Mouse (Mus musculus) hindbrain, embryonic 13.5 days (tissue): ENCODE measurements around the gene Krtcap2. TPM values are rescaled to one million over a fixed set of nuclear protein-coding genes. Genes with fewer than 3 reads are reported as not detected.

Source experiments
- ATAC-seq: fragments of 200-750 bp; cut with Nextera tagmentation; 2 replicates; pipeline ENCODE4 v1.8.0; 2017; ENCODE audit warnings: moderate TSS enrichment; ENCODE audit not compliant: low FRiP score
- H3K27ac ChIP-seq: fragments of 300-500 bp; sonication (generic); 2 replicates; pipeline ENCODE4 v1.5.1; 2015; ENCODE audit warnings: inconsistent platforms, mild to moderate bottlenecking, moderate library complexity
- H3K27me3 ChIP-seq: fragments of 300-500 bp; sonication (generic); 2 replicates; pipeline ENCODE4 v1.6.1; 2015; ENCODE audit warnings: mild to moderate bottlenecking, inconsistent platforms
- H3K36me3 ChIP-seq: fragments of 300-500 bp; sonication (generic); 2 replicates; pipeline ENCODE4 v1.6.1; 2015; ENCODE audit warnings: mild to moderate bottlenecking, inconsistent platforms
- H3K4me1 ChIP-seq: fragments of 300-500 bp; sonication (generic); replicated peaks from 2 replicates; pipeline ENCODE4 v1.6.1; 2015; ENCODE audit warnings: inconsistent platforms
- H3K4me2 ChIP-seq: fragments of 300-500 bp; sonication (generic); 2 replicates; pipeline ENCODE4 v1.6.1; 2015; ENCODE audit warnings: inconsistent platforms, mild to moderate bottlenecking, moderate library complexity
- H3K4me3 ChIP-seq: fragments of 300-500 bp; sonication (generic); 2 replicates; pipeline ENCODE4 v1.5.1; 2015; ENCODE audit warnings: mild to moderate bottlenecking, inconsistent platforms
- H3K9ac ChIP-seq: fragments of 300-500 bp; sonication (generic); 2 replicates; pipeline ENCODE4 v1.6.1; 2015; ENCODE audit warnings: mild to moderate bottlenecking, inconsistent platforms
- H3K9me3 ChIP-seq: fragments of 300-500 bp; sonication (generic); 2 replicates; pipeline ENCODE4 v1.6.1; 2016; ENCODE audit warnings: inconsistent platforms
- WGBS: fragments of 180-500 bp; shearing (Covaris S2); methylation state at CpG from one replicate; pipeline ENCODE4 v1.1.7; 2015; 5-methylcytosine and 5-hydroxymethylcytosine counted together
- microRNA counts: library from miRNA; unstranded; fragments of <30 nt; microRNA quantifications from one replicate; lab custom pipeline; 2016
- microRNA-seq: library from miRNA; unstranded; fragments of <30 nt; microRNA quantifications from one replicate; pipeline ENCODE4, GENCODE M21; 2016
- polyA plus RNA-seq: library from polyadenylated mRNA; unstranded; fragments of >200 nt; fragmentation: Nextera tagmentation; extraction: Ambion mirVana; gene quantifications from 2 replicates; pipeline ENCODE4 v1.2.1, GENCODE M21; 2015

The Krtcap2 gene
- polyA plus RNA-seq, 1 experiment from 2014 or later: 209 TPM

DNA sequence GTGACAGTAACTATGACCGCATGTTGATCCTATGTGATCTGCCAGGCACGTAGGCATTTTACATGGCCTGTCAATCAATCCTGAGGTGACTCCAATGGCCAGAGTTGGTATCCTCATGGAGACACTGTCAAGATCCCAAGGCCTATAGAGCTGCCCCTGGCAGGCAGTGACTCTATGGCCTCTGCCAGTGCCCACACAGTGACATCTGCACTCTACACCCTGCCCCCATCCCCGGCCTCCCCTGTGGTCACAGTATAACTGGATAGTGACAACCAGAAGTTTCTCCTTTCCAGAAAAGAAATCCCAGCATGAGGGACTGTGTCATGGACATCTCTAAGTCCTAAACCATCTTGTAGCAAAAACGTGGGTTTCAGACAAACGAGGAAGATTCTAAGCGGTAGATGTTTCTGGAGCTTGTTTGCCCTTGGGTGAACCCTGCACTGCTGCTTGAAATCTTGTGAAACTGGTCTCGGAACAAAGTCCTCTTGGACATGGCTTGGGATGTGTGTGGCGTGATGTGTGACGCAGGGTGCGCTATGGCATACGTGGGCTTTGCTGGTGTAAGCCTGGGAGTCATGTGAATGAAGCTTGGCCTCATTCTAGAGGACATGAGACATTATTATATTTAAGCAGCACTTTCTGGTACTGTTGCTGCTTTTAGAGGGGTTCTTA lies 47.6 kb downstream of the Krtcap2 start:
- Histone ChIP-seq H3K27ac (no peak overlapping the region), H3K9me3 (no peaks in the 10 kb centered on the region), H3K36me3 (no peaks in the 10 kb centered on the region), H3K27me3 (0 out of 2 replicates have a peak, but pooled peaks cover under 1% of the 10 kb centered on the region), H3K4me3 (no peak overlapping the region), H3K4me2 (no peak overlapping the region), H3K4me1 (no peaks in the 10 kb centered on the region), H3K9ac (no peak overlapping the region)
- ATAC-seq: no peak
- 92% methylated on average over 11 of the region's 11 CpGs for WGBS

DNA sequence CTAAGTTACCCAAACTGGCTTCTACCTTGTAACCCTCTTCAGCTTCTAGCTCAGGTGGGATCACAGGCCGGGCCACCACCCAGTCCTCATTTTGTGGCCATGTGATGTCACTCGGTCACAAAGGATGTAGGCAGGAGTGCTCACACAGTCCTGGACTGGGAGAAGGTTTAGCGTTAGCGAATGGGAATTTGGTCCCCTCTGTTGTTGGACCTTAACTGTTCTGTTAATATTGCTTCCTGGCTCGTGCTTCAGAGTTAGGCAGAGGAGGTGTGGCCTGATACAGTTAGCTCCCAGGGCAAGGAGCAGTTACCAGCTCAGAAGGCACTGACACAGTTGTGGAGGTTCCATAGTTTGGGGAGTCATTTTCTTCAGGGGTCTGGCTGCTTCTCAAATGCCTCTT lies 48.4 kb downstream of the Krtcap2 start:
- ATAC-seq: no peak
- WGBS: 80% methylated on average over 5 of the region's 5 CpGs

DNA sequence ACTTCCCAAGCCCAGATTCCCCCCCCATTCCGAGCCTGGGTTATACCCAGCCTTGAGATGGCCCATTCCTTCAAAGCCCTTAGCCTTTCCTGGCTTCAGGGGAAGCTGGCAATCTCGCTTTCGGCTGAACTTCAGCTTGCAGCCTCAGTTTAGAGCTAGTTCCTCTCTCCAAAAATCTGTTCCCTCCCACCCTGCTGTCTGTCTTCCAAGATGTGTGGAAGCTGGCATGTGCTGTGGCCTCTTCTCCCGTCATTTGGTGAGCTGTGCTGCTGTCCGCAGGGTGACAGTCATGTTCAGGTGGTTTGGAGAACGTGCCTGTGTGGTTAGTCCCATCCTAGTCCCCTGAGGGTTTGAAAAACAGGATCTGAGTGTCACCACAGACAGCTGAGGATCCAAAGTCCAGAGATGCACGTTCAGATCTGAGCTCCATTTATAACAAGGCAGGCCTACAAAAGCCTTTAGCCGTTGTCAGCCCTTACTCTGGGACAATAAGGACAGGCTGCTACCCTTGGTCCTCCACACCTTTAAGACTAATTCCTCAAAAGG lies 50.0 kb downstream of the Krtcap2 start:
- Histone ChIP-seq H3K9me3 (no peaks in the 10 kb centered on the region), H3K27ac (no peak overlapping the region), H3K27me3 (peaks cover 15% of the 10 kb centered on the region), H3K4me2 (no peak overlapping the region), H3K4me3 (no peak overlapping the region), H3K9ac (no peak overlapping the region), H3K4me1 (peaks cover 9% of the 10 kb centered on the region), H3K36me3 (no peaks in the 10 kb centered on the region)
- WGBS: 84% methylated on average over 8 of the region's 8 CpGs
- no peak for ATAC-seq

More for the DNA sequence above, 48.4 kb downstream of the Krtcap2 start:
- Histone ChIP-seq H3K4me2 (no peak overlapping the region), H3K4me1 (no peaks in the 10 kb centered on the region), H3K27me3 (peaks cover 7% of the 10 kb centered on the region; the same call in 1 of the 2 replicates), H3K27ac (no peak overlapping the region), H3K9me3 (no peaks in the 10 kb centered on the region), H3K4me3 (no peak overlapping the region), H3K36me3 (no peaks in the 10 kb centered on the region), H3K9ac (no peak overlapping the region)

DNA sequence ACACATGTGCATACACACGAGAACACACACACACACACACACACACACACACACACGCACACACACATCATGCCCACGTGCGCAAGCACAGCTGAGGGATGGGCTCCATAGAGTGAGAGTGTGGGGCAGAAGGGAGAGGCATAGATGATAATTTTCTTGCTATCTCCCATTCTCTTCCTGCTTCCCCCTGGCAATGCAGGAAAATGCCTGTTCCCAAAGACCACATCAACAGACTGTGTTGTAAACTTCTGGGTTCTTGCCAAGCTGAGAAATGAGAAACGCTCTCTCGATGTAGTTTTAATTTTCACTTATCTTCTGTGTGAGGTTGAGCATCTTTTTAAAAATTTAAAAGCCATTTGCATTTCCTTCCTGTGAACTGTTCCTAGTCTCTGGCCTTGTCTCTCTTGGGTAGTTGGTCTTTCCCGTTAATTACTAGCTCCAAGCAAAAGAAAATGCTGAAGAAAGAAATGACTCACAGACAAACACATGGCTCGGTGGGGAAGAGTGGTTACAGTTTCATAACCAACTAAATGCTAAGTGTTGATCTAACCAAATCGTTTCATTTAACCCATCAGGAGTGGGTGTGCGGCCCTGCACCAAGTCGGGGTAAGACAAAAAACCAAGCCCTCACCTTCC lies 51.1 kb downstream of the Krtcap2 start:
- Histone ChIP-seq H3K4me1 (peaks cover 9% of the 10 kb centered on the region), H3K9ac (no peak overlapping the region), H3K4me2 (no peak overlapping the region), H3K36me3 (no peaks in the 10 kb centered on the region), H3K9me3 (no peaks in the 10 kb centered on the region), H3K27ac (no peak overlapping the region), H3K4me3 (no peak overlapping the region), H3K27me3 (peaks cover 15% of the 10 kb centered on the region)
- 84% methylated on average over 11 of the region's 11 CpGs for WGBS
- no peak for ATAC-seq

DNA sequence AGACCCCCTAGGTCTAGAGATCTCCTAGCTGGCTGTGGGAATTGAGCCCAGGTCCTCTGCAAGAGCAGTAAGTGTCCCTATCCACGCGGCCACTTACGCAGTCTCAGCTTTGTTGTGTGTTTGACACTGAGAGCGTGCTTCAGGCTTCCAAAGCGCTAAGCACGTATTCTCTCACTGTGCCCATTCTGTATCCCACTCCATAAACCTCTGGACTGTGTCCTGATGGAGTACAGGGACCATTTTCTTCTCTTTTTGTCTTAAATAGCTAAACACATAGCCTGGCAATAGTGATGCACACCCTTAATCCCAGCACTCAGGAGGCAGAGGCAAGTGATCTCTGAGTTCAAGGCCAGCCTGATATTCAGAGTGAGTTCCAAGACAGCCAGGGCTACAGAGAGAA lies 53.1 kb downstream of the Krtcap2 start:
- Histone ChIP-seq H3K4me1 (peaks cover 9% of the 10 kb centered on the region), H3K36me3 (no peaks in the 10 kb centered on the region), H3K9me3 (no peaks in the 10 kb centered on the region), H3K4me2 (no peak overlapping the region), H3K27me3 (peaks cover 24% of the 10 kb centered on the region), H3K27ac (no peak overlapping the region), H3K9ac (no peak overlapping the region), H3K4me3 (no peak overlapping the region)
- 80% methylated on average over 6 of the region's 6 CpGs for WGBS
- ATAC-seq: no peak

DNA sequence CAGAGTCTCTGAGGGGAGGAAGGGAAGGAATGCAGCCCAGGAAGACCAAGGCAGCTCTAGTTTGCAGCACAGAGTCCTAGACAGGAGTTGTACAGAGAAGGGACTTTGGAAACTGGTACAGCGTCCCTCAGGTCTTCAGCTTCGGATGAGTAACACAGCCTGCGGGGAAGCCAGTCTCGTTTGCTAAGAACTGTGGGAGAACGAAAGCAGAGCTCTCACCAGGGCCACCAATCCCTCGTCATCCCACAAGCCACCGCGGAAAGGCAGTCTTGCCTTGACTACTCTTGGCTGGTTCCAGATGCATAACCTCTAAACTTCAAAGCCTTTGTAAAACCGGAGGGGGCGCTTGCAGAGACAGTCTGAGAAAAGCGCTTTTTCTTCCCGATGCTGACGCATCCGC lies 53.7 kb downstream of the Krtcap2 start:
- Histone ChIP-seq H3K36me3 (no peaks in the 10 kb centered on the region), H3K27ac (no peak overlapping the region), H3K4me1 (peaks cover 9% of the 10 kb centered on the region), H3K9ac (peak overlapping the region; percentile 55; the same call in 1 of the 2 replicates), H3K27me3 (peaks cover 24% of the 10 kb centered on the region), H3K9me3 (no peaks in the 10 kb centered on the region), H3K4me2 (peak overlapping the region; percentile 45), H3K4me3 (peak overlapping the region; percentile 15)
- no peak for ATAC-seq
- 8% methylated on average over 14 of the region's 14 CpGs for WGBS

MicroRNAs within 50 kb of the gene (microRNA counts, 519-probe panel; counts per million panel counts)
- 3,735 counts per million, percentile 53 among the panel's probes with 10 or more counts for microRNA mmu-miR-92b (lab: Ali Mortazavi, UCI)

Small RNA genes within 50 kb of the gene (microRNA-seq; reads per million reads assigned to microRNA genes)
- 4,817 reads per million, percentile 91 among the genes with 10 or more reads in this experiment for gene Mir92b

Other genes starting within 250 kb of the Krtcap2 start
- 74.5 and 76.0 TPM in 2 replicates for gene Rusc1, start 152.7 kb upstream of the Krtcap2 start, polyA plus RNA-seq
- not detected in 2 replicates for gene Gm43738, start 144.9 kb upstream of the Krtcap2 start, polyA plus RNA-seq
- gene Fdps, start 144.0 kb upstream of the Krtcap2 start, polyA plus RNA-seq: 312 and 322 TPM in 2 replicates
- 0.30 TPM in 1 of 2 replicates, not detected in the other for gene Pklr, start 109.8 kb upstream of the Krtcap2 start, polyA plus RNA-seq
- gene Hcn3, start 85.8 kb upstream of the Krtcap2 start, polyA plus RNA-seq: 33.5 and 35.1 TPM in 2 replicates
- 23.5 and 24.5 TPM in 2 replicates for gene Clk2, start 81.2 kb upstream of the Krtcap2 start, polyA plus RNA-seq
- 127 and 130 TPM in 2 replicates for gene Scamp3, start 68.5 kb upstream of the Krtcap2 start, polyA plus RNA-seq
- 29.9 and 30.0 TPM in 2 replicates for gene Fam189b, start 62.8 kb upstream of the Krtcap2 start, polyA plus RNA-seq
- gene Gba, start 43.0 kb upstream of the Krtcap2 start, polyA plus RNA-seq: 47.9 TPM in 2 replicates
- 53.5 and 60.7 TPM in 2 replicates for gene Thbs3, start 30.8 kb upstream of the Krtcap2 start, polyA plus RNA-seq
- gene Mtx1, start 18.9 kb upstream of the Krtcap2 start, polyA plus RNA-seq: 161 and 166 TPM in 2 replicates
- 1.3 and 2.8 TPM in 2 replicates for gene Muc1, start 16.9 kb upstream of the Krtcap2 start, polyA plus RNA-seq
- 64.3 and 68.1 TPM in 2 replicates for gene Trim46, start 343 bp downstream of the Krtcap2 start, polyA plus RNA-seq
- 74.4 and 76.2 TPM in 2 replicates for gene Dpm3, start 13.4 kb downstream of the Krtcap2 start, polyA plus RNA-seq
- gene Slc50a1, start 24.6 kb downstream of the Krtcap2 start, polyA plus RNA-seq: 34.6 and 38.0 TPM in 2 replicates
- gene Efna1, start 35.2 kb downstream of the Krtcap2 start, polyA plus RNA-seq: 12.1 and 12.4 TPM in 2 replicates
- 46.8 and 49.7 TPM in 2 replicates for gene Efna3, start 77.0 kb downstream of the Krtcap2 start, polyA plus RNA-seq
- 8.6 and 9.8 TPM in 2 replicates for gene Efna4, start 92.1 kb downstream of the Krtcap2 start, polyA plus RNA-seq
- 41.5 and 47.0 TPM in 2 replicates for gene Adam15, start 104.0 kb downstream of the Krtcap2 start, polyA plus RNA-seq
- gene Dcst2, start 116.0 kb downstream of the Krtcap2 start, polyA plus RNA-seq: 0.14 and 0.17 TPM in 2 replicates
- 1.1 and 1.3 TPM in 2 replicates for gene Dcst1, start 119.3 kb downstream of the Krtcap2 start, polyA plus RNA-seq
- 0.70 and 0.73 TPM in 2 replicates for gene Zbtb7b, start 148.8 kb downstream of the Krtcap2 start, polyA plus RNA-seq
- 1.1 and 1.4 TPM in 2 replicates for gene Lenep, start 156.8 kb downstream of the Krtcap2 start, polyA plus RNA-seq
- 38.5 and 39.3 TPM in 2 replicates for gene Flad1, start 165.9 kb downstream of the Krtcap2 start, polyA plus RNA-seq
- 116 and 121 TPM in 2 replicates for gene Cks1b, start 172.4 kb downstream of the Krtcap2 start, polyA plus RNA-seq
- 24.3 and 24.4 TPM in 2 replicates for gene Shc1, start 172.5 kb downstream of the Krtcap2 start, polyA plus RNA-seq
- gene Pygo2, start 184.2 kb downstream of the Krtcap2 start, polyA plus RNA-seq: 38.7 and 42.0 TPM in 2 replicates
- gene Pbxip1, start 190.7 kb downstream of the Krtcap2 start, polyA plus RNA-seq: 19.4 and 20.4 TPM in 2 replicates
- gene Pmvk, start 208.6 kb downstream of the Krtcap2 start, polyA plus RNA-seq: 101 and 105 TPM in 2 replicates